Mouse (Mus musculus) Muller cell, postnatal 12 days (primary cell): Measurements from ENCODE around the gene Slc39a3.

Source experiments
- DNase-seq: peaks from one replicate; pipeline ENCODE4 v3.0.0-alpha.2; 2015; ENCODE audit errors: inconsistent ontology term

Gene Slc39a3

DNA sequence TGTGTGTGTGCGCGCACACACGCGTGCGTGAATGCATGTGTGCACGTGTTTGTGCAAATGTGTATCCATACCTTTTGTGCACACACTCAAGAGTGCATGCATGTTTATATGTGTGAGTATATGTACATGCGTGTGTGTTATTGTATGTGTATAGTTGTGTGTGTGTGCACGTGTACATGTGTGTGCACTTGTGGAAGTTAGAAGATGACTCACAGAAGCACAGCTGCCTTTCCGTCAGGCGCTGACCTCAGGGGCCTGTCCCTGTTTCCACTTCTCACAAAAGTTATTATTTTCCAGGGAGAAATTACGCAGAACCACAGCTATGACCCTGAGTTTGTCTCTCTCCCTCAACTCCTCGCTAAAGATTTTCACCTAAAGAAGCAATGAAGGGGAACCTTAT is 53.0 kb downstream of the Slc39a3 start:
- DNase-seq: no peak

DNA sequence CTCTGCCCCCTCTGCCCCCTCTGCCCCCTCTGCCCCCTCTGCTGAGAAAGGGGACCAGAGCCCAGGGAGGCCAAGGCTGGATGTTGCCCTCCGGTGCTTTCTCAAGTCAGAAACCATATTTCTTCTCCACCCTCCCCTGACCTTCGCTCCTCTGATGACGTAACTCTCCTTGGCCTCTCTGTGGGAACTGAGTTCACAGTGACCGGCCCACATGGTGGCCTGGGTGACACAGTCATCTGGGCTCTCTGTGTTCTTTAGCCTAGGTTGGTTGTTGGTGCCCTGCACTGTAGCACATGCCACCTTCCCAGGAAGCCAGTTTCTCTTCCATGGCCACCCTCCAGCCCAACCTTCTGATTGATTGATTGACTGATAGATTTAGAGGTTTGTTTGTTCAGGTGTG is 54.8 kb downstream of the Slc39a3 start:
- no peak for DNase-seq

DNA sequence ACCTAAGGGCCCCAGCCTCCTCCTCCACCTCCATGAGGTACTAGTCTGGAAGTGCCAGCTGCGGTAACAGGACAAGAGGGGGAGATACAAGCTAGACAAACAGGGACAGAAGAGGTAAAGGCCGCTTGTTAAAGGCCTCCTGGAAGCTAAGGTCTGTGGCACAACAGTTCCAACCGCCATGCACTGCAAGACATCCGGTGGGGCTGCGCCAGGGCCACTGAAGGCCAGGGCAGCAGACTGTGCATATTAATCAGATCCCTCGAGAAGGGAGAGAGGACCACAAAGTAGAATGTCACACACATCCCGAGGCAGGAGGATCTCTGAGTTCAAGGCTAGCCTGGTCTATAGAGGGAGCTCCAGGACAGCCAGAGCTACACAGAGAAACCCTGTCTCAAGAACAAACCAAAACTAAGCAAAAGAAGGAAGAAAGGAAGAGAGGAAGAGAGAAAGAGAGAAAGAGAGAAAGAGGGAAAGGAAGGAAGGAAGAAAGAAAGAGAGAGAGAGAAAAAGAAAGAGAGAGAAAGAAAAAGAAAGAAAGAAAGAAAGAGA is 55.6 kb downstream of the Slc39a3 start:
- no peak for DNase-seq
